Mouse (Mus musculus) liver, embryonic 14 days (tissue): ENCODE data around the gene Caln1. TPM values are rescaled to one million over a fixed set of nuclear protein-coding genes. Genes with fewer than 3 reads are reported as not detected.

Experiments
- polyA plus RNA-seq: library from polyadenylated mRNA; depleted of rRNA; stranded (reverse); fragments of >200 nt; gene quantifications from 2 replicates; pipeline ENCODE4 v1.2.3, GENCODE M21; 2012; rRNA removed

Gene Caln1
- polyA plus RNA-seq: 0.01 TPM in 1 of 2 replicates, not detected in the other

DNA sequence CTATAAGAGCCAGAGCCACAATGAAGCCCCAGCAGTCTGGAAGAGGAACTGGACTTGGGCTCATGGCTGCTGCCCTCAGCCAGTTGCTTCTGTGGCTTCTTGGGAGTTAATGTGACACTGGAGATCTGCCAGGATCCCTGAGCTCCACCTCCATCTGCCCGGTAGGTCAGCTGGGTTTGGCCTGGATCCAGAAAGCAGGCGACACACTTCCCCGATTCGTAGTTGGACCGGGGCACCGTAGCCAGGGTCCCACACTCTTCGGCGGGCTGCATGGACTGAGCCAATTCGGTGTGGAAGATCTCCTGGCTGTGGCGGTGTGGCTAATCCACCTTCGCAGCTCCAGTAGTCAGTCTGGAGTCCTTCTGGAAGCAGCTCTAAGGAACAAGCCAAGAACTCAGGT lies at the start of gene Caln1:
Gene Caln1 (plus strand): TSS at position 219 of the 400 bp plus-strand sequence.

DNA sequence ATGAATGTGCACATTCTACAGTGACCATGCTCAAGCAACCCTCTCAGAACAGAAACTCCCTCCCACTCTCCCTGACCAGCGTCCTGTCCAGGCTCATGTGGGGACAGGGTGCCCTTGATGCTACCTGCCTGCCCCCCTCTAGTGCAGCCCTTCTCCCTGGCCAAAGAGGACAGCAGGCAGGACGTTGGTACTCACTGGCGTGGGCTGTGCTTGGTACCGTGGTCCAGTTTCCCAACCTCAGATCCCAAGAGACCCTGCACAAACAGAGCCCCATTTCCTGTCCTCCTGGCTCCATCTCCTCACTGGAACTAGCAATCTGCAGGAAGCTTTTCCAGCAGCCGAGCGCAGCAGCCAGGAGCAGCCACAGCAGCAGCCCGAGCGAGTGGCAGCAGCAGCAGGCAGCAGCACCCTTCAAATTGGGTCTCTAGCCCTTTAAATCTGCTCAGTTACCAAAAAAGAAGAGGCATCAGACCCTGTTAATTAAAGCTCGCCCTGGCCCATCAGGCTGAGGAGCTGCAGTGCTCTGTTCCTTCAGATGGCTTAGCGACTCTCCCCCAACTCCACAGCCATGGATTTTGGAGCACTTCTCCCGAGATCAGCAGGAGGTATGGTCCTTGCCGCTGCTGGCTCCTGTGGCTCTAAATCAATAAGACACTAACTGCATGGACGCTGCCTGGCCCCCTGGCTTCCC lies 15.1 kb downstream of the Caln1 start, which contains the start of gene A330070K13Rik:
Gene A330070K13Rik (minus strand): TSS at position 410 of the 691 bp plus-strand sequence.

Other genes starting within 250 kb of the Caln1 start
- gene Kctd7, start 224.6 kb upstream of the Caln1 start, polyA plus RNA-seq: 3.4 and 4.0 TPM in 2 replicates
- 13.1 and 15.0 TPM in 2 replicates for gene Rabgef1, start 197.7 kb upstream of the Caln1 start, polyA plus RNA-seq
- 12.6 and 15.6 TPM in 2 replicates for gene Tmem248, start 152.4 kb upstream of the Caln1 start, polyA plus RNA-seq
- 40.6 and 41.8 TPM in 2 replicates for gene Sbds, start 113.9 kb upstream of the Caln1 start, polyA plus RNA-seq
- 6.4 and 7.1 TPM in 2 replicates for gene Tyw1, start 113.8 kb upstream of the Caln1 start, polyA plus RNA-seq
- not detected in 2 replicates for gene A330070K13Rik, start 15.2 kb downstream of the Caln1 start, polyA plus RNA-seq